Mouse (Mus musculus): ENCODE results near the gene Grin3b.

The Grin3b gene

GRCm38 (mm10) chr10:79949873-79950272, 20.6 kb upstream of the Grin3b start:
- no peak for TF ChIP-seq GATA4 (IDR thresholded peaks at IDR 0.05; ENCODE audit: insufficient replicate concordance, low read length)

DNA sequence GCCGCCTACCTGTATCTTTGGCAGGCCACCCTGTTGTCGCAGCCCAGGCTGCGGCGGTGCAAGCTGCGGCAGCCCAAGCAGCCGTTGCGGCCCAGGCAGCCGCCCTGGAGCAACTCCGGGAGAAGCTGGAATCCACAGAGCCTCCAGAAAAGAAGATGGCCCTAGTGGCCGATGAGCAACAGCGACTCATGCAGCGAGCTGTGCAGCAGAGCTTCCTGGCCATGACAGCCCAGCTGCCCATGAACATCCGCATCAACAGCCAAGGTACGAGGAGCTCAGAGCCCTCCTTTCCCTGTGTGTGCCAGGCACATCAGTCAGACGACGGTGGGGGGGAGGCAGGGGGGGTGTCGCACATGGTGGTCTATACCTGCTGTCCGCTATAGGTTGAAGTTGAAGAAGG, 19.9 kb upstream of the Grin3b start:
- no peak for TF ChIP-seq GATA4 (IDR thresholded peaks at IDR 0.05; ENCODE audit: insufficient replicate concordance, low read length)

DNA sequence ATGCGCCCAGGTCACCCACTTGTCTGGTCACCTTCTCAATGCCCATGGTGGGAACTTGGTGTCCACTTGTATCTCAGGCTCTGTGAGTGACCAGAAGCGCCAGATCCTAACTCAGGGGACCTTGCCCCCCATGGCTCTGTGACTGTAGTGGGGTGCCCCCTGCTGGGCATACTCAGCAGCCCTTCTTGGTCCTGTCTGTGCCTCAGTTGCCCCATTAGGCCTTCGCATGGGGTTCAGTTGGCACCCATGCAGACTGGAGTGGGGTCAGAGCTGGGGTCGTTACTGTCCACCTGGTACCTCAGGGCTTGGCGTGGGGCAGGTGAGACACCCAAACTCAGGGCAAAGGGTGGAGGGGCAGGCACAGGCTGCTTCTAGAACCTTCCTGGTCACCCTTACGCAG, 16.6 kb upstream of the Grin3b start:
- no peak for TF ChIP-seq GATA4 (IDR thresholded peaks at IDR 0.05; ENCODE audit: insufficient replicate concordance, low read length)

- TF ChIP-seq GATA4 (IDR thresholded peaks at IDR 0.05; ENCODE audit: insufficient replicate concordance, low read length), result no peak
Measured at GRCm38 (mm10) chr10:79955691-79956090, 14.8 kb upstream of the Grin3b start.

DNA sequence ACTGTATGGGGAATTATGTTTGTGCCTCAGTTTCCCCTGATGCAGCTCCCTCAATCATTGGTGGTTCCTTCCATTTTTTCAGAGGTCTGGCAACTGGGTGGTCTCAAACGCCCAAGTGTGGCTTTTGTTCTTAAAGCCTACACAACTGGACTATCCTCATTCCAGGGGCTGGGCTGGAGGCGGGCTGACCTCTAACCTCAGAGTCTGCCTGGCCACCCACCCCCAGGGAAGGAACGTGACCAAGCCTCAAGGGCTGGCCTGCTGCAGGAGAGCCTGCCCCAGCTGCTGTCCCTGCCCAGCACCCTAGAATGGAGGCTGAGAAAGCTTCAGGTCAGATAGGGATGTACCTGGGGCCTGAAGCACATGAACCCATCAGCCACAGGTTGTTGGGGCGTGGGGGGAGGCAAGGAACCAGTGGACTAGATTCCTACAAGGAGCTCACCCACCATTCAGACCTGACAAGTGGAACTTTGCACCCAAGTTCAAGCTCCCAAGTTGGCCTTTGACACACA, 13.8 kb upstream of the Grin3b start:
- no peak for TF ChIP-seq GATA4 (IDR thresholded peaks at IDR 0.05; ENCODE audit: insufficient replicate concordance, low read length)

GRCm38 (mm10) chr10:79958140-79958816, 12.2 kb upstream of the Grin3b start:
- no peak for TF ChIP-seq GATA4 (IDR thresholded peaks at IDR 0.05; ENCODE audit: insufficient replicate concordance, low read length)

- no peak for TF ChIP-seq GATA4 (IDR thresholded peaks at IDR 0.05; ENCODE audit: insufficient replicate concordance, low read length)
Measured at GRCm38 (mm10) chr10:79959847-79960601, 10.5 kb upstream of the Grin3b start, which contains the start of gene Wdr18. Gene Wdr18 (plus strand): TSS chr10:79960152.

- no peak for TF ChIP-seq GATA4 (IDR thresholded peaks at IDR 0.05; ENCODE audit: insufficient replicate concordance, low read length)
Measured at GRCm38 (mm10) chr10:79960671-79961294, 9.7 kb upstream of the Grin3b start.

- TF ChIP-seq GATA4 (IDR thresholded peaks at IDR 0.05; ENCODE audit: insufficient replicate concordance, low read length), result no peak
Measured at GRCm38 (mm10) chr10:79964727-79965126, 5.8 kb upstream of the Grin3b start.

- no peak for TF ChIP-seq GATA4 (IDR thresholded peaks at IDR 0.05; ENCODE audit: insufficient replicate concordance, low read length)
Measured at GRCm38 (mm10) chr10:79965325-79965724, 5.2 kb upstream of the Grin3b start.

DNA sequence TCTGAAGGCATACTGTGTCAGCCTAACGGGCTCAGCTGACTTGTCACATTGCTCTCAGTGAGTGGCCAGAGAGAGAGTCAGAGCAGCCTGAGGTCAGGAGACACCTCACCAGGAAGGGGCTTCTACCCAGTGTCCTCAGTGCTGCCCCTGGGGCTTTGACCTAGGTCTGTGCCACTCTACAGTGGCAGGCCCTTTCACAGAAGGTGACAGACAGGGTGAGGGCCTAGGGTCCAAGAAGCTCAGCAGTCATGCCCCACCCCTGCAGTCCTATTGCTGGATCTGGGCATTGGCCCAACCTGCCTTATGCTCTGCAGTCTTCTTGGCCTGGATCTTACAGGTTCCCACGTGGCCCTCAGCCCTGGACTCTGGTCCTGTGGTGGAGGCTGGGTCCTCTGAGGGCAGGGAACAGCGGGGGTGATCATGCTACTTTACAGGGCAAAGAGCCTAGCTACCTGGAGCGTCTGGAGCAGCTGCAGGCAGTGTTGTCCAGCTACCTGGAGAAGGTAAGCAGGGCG, 3.6 kb upstream of the Grin3b start:
- no peak for TF ChIP-seq GATA4 (IDR thresholded peaks at IDR 0.05; ENCODE audit: insufficient replicate concordance, low read length)

DNA sequence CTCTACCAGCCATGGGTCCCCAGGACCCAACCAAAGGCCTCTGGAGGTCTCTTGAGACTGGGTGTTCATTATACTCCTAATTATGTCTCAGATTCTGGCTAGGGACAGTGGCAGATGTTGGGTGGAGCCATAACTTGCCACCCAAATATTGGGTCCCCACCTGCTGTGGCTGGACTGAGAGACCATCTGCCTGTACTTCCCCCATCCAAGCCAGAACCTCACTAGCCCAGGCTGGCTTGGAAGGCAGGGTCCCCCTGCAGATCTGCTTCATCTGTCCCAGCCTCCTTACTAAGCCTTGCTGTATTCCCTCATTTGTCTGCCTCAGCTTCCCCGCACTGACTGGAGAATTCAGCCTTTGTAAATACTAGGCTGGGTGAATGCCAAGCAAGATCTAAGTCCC, 2.3 kb upstream of the Grin3b start:
- TF ChIP-seq GATA4 (IDR thresholded peaks at IDR 0.05; ENCODE audit: insufficient replicate concordance, low read length), result no peak

GRCm38 (mm10) chr10:79969124-79969568, 1.4 kb upstream of the Grin3b start:
- TF ChIP-seq GATA4 (IDR thresholded peaks at IDR 0.05; ENCODE audit: insufficient replicate concordance, low read length), result no peak

- no peak for TF ChIP-seq GATA4 (IDR thresholded peaks at IDR 0.05; ENCODE audit: insufficient replicate concordance, low read length)
Measured at GRCm38 (mm10) chr10:79971183-79971497, 625 bp downstream of the Grin3b start.

DNA sequence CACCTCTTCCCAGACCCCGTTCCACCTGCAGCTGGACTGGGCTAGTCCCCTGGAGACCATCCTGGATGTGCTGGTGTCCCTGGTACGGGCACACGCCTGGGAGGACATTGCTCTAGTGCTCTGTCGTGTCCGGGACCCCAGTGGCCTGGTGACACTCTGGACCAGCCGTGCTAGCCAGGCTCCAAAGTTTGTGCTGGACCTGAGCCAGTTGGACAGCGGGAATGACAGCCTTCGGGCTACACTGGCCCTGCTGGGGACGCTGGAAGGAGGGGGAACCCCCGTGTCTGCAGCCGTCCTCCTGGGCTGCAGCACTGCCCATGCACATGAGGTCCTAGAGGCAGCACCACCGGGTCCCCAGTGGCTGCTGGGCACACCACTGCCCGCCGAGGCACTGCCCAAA, 2.3 kb downstream of the Grin3b start:
- no peak for TF ChIP-seq GATA4 (IDR thresholded peaks at IDR 0.05; ENCODE audit: insufficient replicate concordance, low read length)

DNA sequence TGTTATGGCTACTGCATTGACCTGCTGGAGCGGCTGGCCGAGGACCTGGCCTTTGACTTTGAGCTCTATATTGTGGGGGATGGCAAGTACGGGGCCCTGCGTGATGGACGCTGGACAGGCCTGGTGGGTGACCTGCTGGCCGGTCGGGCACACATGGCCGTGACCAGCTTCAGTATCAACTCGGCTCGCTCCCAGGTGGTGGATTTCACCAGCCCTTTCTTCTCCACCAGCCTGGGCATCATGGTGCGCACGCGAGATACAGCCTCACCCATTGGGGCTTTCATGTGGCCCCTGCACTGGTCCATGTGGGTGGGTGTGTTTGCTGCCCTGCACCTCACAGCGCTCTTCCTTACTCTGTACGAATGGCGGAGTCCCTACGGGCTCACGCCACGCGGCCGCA, 3.6 kb downstream of the Grin3b start:
- TF ChIP-seq GATA4 (IDR thresholded peaks at IDR 0.05; ENCODE audit: insufficient replicate concordance, low read length), result no peak
